Mouse (Mus musculus): ENCODE results near the gene Adam1a. TPM values are rescaled to one million over a fixed set of nuclear protein-coding genes. Genes with fewer than 3 reads are reported as not detected.
"Not testable (repeated sequence)": the region's sequence is repeated elsewhere in the genome, so short reads cannot be mapped to it uniquely, and the experiment has no call there.

Gene Adam1a
- total RNA-seq, 2 experiments from 2014 or later = 8.1 to 8.2 TPM

- no peak for DNase-seq (ENCODE audit: extremely low spot score in 1 of 2, low spot score in 2 of 2)
- intact Hi-C loops (cut with DNase I) = no loop called here
These were observed 24.7 kb upstream of the Adam1a start for GRCm38 (mm10) chr5:121569881-121570420.

- intact Hi-C loops (cut with DNase I) = no loop called here
- no peak for DNase-seq (ENCODE audit: extremely low spot score in 1 of 2, low spot score in 2 of 2)
These were observed 20.9 kb upstream of the Adam1a start for GRCm38 (mm10) chr5:121566035-121566681.

- peak; percentile 82 to 91 for DNase-seq (ENCODE audit: extremely low spot score in 1 of 2, low spot score in 2 of 2)
- intact Hi-C loops (cut with DNase I) = no loop called here
These were observed 19.2 kb upstream of the Adam1a start for GRCm38 (mm10) chr5:121564468-121564895.

- intact Hi-C loops (cut with DNase I) = no loop called here
- DNase-seq (ENCODE audit: extremely low spot score in 1 of 2, low spot score in 2 of 2) = no peak
These were observed 17.2 kb upstream of the Adam1a start for GRCm38 (mm10) chr5:121562436-121562835.

- intact Hi-C loops (cut with DNase I) = no loop called here
These were observed 3.9 kb upstream of the Adam1a start for GRCm38 (mm10) chr5:121549196-121549595.

GRCm38 (mm10) chr5:121547084-121547483 lies 1.8 kb upstream of the Adam1a start:
- no peak for DNase-seq (ENCODE audit: extremely low spot score in 1 of 2, low spot score in 2 of 2)
- intact Hi-C loops (cut with DNase I) = loop anchor here (2.0 kb wide), 1 partner anchor 56 kb away; no protein-coding TSS in a partner anchor

More at GRCm38 (mm10) chr5:121549196-121549595, 3.9 kb upstream of the Adam1a start:
- DNase-seq (ENCODE audit: extremely low spot score in 1 of 2, low spot score in 2 of 2) = no peak

- intact Hi-C loops (cut with DNase I) = loop anchor here (2.0 kb wide), 1 partner anchor 56 kb away; no protein-coding TSS in a partner anchor
- peak; percentile 34 to 77 for DNase-seq (ENCODE audit: extremely low spot score in 1 of 2, low spot score in 2 of 2)
These were observed 1.2 kb upstream of the Adam1a start for GRCm38 (mm10) chr5:121546530-121546895.

GRCm38 (mm10) chr5:121545793-121546529 lies 679 bp upstream of the Adam1a start, which contains the start of gene Mapkapk5:
Mapkapk5 (minus strand) TSS chr5:121545905.
- DNase-seq (ENCODE audit: extremely low spot score in 1 of 2, low spot score in 2 of 2) = peak; percentile 95 to 98
- intact Hi-C loops (cut with DNase I) = loop anchor here (2.0 kb wide), 1 partner anchor 57 kb away; no protein-coding TSS in a partner anchor

GRCm38 (mm10) chr5:121543370-121543769 lies 1.9 kb downstream of the Adam1a start:
- intact Hi-C loops (cut with DNase I) = no loop called here
- no peak for DNase-seq (ENCODE audit: extremely low spot score in 1 of 2, low spot score in 2 of 2)

GRCm38 (mm10) chr5:121541235-121541634 lies 4.0 kb downstream of the Adam1a start:
- DNase-seq (ENCODE audit: extremely low spot score in 1 of 2, low spot score in 2 of 2) = no peak
- intact Hi-C loops (cut with DNase I) = no loop called here

- no peak for DNase-seq (ENCODE audit: extremely low spot score in 1 of 2, low spot score in 2 of 2)
- intact Hi-C loops (cut with DNase I) = no loop called here
These were observed 5.2 kb downstream of the Adam1a start for GRCm38 (mm10) chr5:121540066-121540465.

GRCm38 (mm10) chr5:121537588-121537987 lies 7.7 kb downstream of the Adam1a start:
- no peak for DNase-seq (ENCODE audit: extremely low spot score in 1 of 2, low spot score in 2 of 2)
- intact Hi-C loops (cut with DNase I) = no loop called here

- no peak for DNase-seq (ENCODE audit: extremely low spot score in 1 of 2, low spot score in 2 of 2)
- intact Hi-C loops (cut with DNase I) = no loop called here
These were observed 8.2 kb downstream of the Adam1a start for GRCm38 (mm10) chr5:121536921-121537555.

- DNase-seq (ENCODE audit: extremely low spot score in 1 of 2, low spot score in 2 of 2) = no peak
- intact Hi-C loops (cut with DNase I) = no loop called here
These were observed 10.2 kb downstream of the Adam1a start for GRCm38 (mm10) chr5:121535116-121535515.

- no peak for DNase-seq (ENCODE audit: extremely low spot score in 1 of 2, low spot score in 2 of 2)
- intact Hi-C loops (cut with DNase I) = no loop called here
These were observed 10.8 kb downstream of the Adam1a start for GRCm38 (mm10) chr5:121534521-121534920.

GRCm38 (mm10) chr5:121526961-121527360 lies 18.3 kb downstream of the Adam1a start:
- peak in 1 of 2 experiments; percentile 50 for DNase-seq (ENCODE audit: extremely low spot score in 1 of 2, low spot score in 2 of 2)
- intact Hi-C loops (cut with DNase I) = no loop called here

GRCm38 (mm10) chr5:121526526-121526925 lies 18.8 kb downstream of the Adam1a start:
- intact Hi-C loops (cut with DNase I) = no loop called here
- DNase-seq (ENCODE audit: extremely low spot score in 1 of 2, low spot score in 2 of 2) = no peak

GRCm38 (mm10) chr5:121525774-121526450 lies 19.4 kb downstream of the Adam1a start:
- peak in 1 of 2 experiments; percentile 17 for DNase-seq (ENCODE audit: extremely low spot score in 1 of 2, low spot score in 2 of 2)
- intact Hi-C loops (cut with DNase I) = no loop called here

GRCm38 (mm10) chr5:121519758-121520157 lies 25.5 kb downstream of the Adam1a start:
- intact Hi-C loops (cut with DNase I); DNase-seq (ENCODE audit: extremely low spot score in 1 of 2, low spot score in 2 of 2): not testable (repeated sequence)

Data from left cerebral cortex, postnatal 10 days (tissue).